Mouse (Mus musculus) liver, postnatal 0 days (tissue): ENCODE measurements around the gene Ccdc114. TPM values are rescaled to one million over a fixed set of nuclear protein-coding genes. Genes with fewer than 3 reads are reported as not detected.

ENCODE experiments used
- ATAC-seq: fragments of 200-750 bp; cut with Nextera tagmentation; 2 replicates; pipeline ENCODE4 v1.8.0; 2017; ENCODE audit warnings: mild to moderate bottlenecking, moderate library complexity
- DNase-seq: peaks from one replicate; pipeline ENCODE4 v3.0.0-alpha.2; 2016
- H3K27ac ChIP-seq: fragments of 300-500 bp; sonication (generic); 2 replicates; pipeline ENCODE4 v1.5.1; 2014; ENCODE audit warnings: antibody characterized with exemption, moderate library complexity, mild to moderate bottlenecking, low read depth
- H3K27me3 ChIP-seq: fragments of 300-500 bp; sonication (generic); 2 replicates; pipeline ENCODE4 v1.6.1; 2014; ENCODE audit warnings: low read length, control low read depth, mixed read lengths; ENCODE audit not compliant: insufficient read depth
- H3K36me3 ChIP-seq: fragments of 300-500 bp; sonication (generic); replicated peaks from 2 replicates; pipeline ENCODE4 v1.6.1; 2014; ENCODE audit warnings: mild to moderate bottlenecking, control low read depth, low read length, moderate library complexity, mixed read lengths; ENCODE audit not compliant: insufficient read depth
- H3K4me1 ChIP-seq: fragments of 300-500 bp; sonication (generic); 2 replicates; pipeline ENCODE4 v1.6.1; 2014; ENCODE audit warnings: antibody characterized with exemption, mild to moderate bottlenecking, control low read depth; ENCODE audit not compliant: insufficient read depth
- H3K4me2 ChIP-seq: fragments of 300-500 bp; sonication (generic); 2 replicates; pipeline ENCODE4 v1.6.1; 2014; ENCODE audit warnings: low read depth, mild to moderate bottlenecking, low read length, moderate library complexity, mixed read lengths
- H3K4me3 ChIP-seq: fragments of 300-500 bp; sonication (generic); 2 replicates; pipeline ENCODE4 v1.5.1; 2014; ENCODE audit warnings: low read depth, low read length
- H3K9ac ChIP-seq: fragments of 300-500 bp; sonication (generic); replicated peaks from 2 replicates; pipeline ENCODE4 v1.6.1; 2014; ENCODE audit warnings: mild to moderate bottlenecking, moderate library complexity
- H3K9me3 ChIP-seq: fragments of 300-500 bp; sonication (generic); 2 replicates; pipeline ENCODE4 v1.6.1; 2016; ENCODE audit warnings: mild to moderate bottlenecking, control low read depth, low read length, mixed read lengths
- CTCF ChIP-seq: sonication (generic); IDR thresholded peaks from 2 replicates; pipeline ENCODE4 v1.5.1; 2016; ENCODE audit warnings: antibody characterized with exemption, low read depth
- EP300 ChIP-seq: IDR thresholded peaks from 2 replicates; pipeline ENCODE4 v1.6.1; 2016; ENCODE audit warnings: antibody characterized with exemption, low read depth, mild to moderate bottlenecking
- WGBS: fragments of 180-500 bp; shearing (Covaris S2); extraction: QIAGEN DNeasy Blood & Tissue Kit; methylation state at CpG from one replicate; pipeline ENCODE4 v1.1.7; 2014; ENCODE audit not compliant: insufficient replicate concordance; 5-methylcytosine and 5-hydroxymethylcytosine counted together
- polyA plus RNA-seq: library from polyadenylated mRNA; unstranded; fragments of >200 nt; fragmentation: Nextera tagmentation; extraction: Ambion mirVana; gene quantifications from 2 replicates; pipeline ENCODE4 v1.2.1, GENCODE M21; 2015

Ccdc114 gene
- polyA plus RNA-seq, 1 experiment from 2014 or later: 1.2 TPM

DNA sequence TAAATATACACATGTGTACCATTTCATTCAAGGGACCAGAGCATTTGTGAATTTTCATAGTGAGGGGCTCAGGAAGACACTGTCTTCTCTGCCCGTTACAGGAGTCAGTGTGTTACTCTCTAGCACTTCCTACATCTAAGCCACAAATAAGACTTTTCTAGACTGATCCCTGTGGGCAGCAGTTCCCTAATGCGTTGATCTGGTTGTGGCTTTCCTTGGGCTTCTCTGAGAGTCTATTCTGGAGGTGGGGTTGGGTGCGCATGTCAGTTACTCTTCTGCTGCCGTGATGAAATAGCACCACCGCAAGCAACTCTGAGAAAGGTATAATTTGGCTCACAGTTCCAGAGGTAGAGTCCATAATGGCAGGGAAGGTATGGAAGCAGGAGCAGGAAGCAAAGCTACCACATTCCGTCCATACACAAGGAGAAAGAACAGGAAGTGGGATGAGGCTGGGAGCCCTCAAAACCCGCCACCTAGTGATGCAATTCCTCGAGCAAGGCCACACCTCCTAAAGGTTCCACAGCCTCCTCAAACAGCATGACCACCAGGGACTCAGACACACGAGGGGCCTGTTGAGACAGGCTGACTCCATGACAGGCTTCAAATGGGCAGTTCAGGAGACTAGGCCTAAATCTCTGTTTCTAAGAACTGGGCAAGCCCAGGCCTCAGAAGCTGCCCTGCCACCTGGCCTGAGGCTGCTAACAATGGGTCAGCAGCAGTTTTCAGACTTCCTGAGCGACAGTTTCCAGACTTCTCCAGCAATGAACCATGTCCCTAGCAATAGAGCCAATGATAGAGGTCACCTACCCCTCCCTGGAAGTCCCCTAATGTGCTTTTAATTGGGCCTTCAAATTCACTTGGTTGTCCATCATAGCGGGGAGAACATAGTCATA, 48.2 kb downstream of the Ccdc114 start:
- WGBS: 56% methylated on average over 11 of the region's 11 CpGs
- no peak for ATAC-seq
- Histone ChIP-seq H3K27ac (no peak overlapping the region), H3K4me1 (0 out of 2 replicates have a peak, but pooled peaks cover 2% of the 10 kb centered on the region), H3K36me3 (no peaks in the 10 kb centered on the region), H3K9me3 (no peaks in the 10 kb centered on the region), H3K4me3 (no peak overlapping the region), H3K27me3 (no peaks in the 10 kb centered on the region), H3K4me2 (no peak overlapping the region), H3K9ac (no peak overlapping the region)
- no peak for DNase-seq
- no peak for TF ChIP-seq EP300
- TF ChIP-seq CTCF: no peak

DNA sequence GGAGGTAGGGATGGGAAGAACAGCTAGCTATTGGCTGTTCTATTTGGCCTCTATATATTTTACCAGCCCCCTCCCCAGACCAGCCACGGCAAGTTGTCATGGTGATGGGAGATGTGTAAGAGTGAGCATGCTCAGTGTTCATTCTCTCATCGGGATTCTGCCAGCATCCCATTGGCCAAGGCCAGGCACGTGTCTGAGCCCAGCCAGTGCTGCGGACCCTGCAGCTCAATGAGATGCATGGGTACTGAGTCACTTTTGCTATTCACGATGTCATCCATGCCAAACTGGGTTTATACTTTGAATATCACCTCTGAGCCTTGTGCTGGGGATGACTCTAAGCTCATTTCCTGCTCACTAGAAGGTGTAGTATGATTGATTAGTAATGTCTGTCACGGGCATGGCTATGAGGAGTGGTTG, 49.4 kb downstream of the Ccdc114 start:
- ATAC-seq: no peak
- no peaks in the 10 kb centered on the region for H3K9me3 ChIP-seq
- 77% methylated on average over 6 of the region's 6 CpGs for WGBS

DNA sequence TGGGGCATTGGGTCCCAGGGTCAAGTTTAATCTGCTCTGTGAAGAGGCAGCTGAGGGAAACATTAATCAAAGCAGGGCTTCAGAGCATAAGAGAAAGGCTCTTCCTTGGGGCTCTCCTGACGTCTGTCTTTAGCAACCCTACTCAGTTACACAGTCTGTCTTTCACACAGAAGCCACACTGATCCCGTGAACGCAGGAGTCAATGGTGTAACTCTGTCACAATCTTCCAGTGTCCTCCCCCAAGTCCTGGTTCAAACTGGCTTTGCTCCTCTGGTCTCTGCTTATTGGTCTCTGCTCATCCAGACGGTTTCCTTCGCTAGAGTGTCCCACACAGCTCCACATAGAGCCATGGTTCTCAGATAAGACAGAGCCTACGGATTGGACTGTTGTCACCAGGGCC, 50.2 kb downstream of the Ccdc114 start:
- Histone ChIP-seq H3K36me3 (no peaks in the 10 kb centered on the region), H3K9ac (no peak overlapping the region), H3K27me3 (no peaks in the 10 kb centered on the region), H3K4me2 (no peak overlapping the region), H3K9me3 (no peaks in the 10 kb centered on the region), H3K4me3 (no peak overlapping the region), H3K4me1 (no peaks in the 10 kb centered on the region), H3K27ac (no peak overlapping the region)
- 30% methylated on average over 6 of the region's 6 CpGs for WGBS
- ATAC-seq (peak; percentile 66), DNase-seq (no peak)
- TF ChIP-seq EP300 (no peak), CTCF (no peak)

More for the DNA sequence above, 49.4 kb downstream of the Ccdc114 start:
- no peak for DNase-seq
- TF ChIP-seq EP300 (no peak), CTCF (no peak)
- H3K27me3 ChIP-seq: no peaks in the 10 kb centered on the region
- 0 out of 2 replicates have a peak, but pooled peaks cover 2% of the 10 kb centered on the region for H3K4me1 ChIP-seq
- H3K9ac ChIP-seq: no peak overlapping the region
- H3K27ac ChIP-seq: no peak overlapping the region
- H3K36me3 ChIP-seq: no peaks in the 10 kb centered on the region
- no peak overlapping the region for H3K4me3 ChIP-seq
- H3K4me2 ChIP-seq: no peak overlapping the region

DNA sequence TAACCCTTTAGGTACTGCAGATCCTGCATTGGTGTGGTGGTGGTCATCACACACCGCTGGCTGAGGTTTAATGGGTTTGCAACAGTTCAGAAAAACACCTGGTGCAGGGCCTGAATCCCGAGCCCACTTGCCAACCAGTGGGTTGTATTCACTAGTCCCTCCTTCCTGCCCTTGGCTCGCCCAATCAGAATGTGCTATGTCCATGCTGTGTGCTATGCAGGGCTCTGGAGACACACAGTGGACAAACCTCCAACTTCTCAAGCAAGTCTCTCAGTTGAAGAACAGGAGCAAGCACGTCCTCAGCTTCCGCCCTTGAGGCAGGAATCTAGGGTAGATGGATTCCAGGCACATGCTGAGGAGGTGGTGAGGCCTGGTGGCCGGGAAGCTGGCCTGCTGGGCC, 50.6 kb downstream of the Ccdc114 start:
- H3K4me1 ChIP-seq: no peaks in the 10 kb centered on the region
- no peak for ATAC-seq

DNA sequence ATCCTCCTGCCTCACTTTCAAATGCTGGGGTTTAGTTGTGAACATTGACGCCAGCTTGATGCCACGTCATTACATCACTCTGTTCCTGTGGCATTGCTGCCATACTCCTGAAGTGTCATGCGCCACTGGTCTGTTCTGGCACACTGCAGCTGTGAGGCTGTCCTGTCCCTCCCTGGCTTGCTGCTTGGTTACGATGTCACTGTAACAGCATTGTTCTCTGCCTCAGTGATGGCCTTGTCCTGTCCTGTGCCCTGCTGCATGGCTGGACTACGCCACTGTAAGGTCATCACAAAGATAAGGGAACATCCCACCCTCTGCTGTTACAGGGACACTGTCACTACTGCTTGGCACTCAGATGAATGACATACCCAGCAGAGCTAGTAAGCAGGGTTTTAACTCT, 57.7 kb downstream of the Ccdc114 start:
- DNase-seq: no peak
- TF ChIP-seq EP300 (no peak), CTCF (no peak)
- H3K4me1 ChIP-seq: no peaks in the 10 kb centered on the region
- no peak overlapping the region for H3K4me3 ChIP-seq
- 74% methylated on average over 5 of the region's 5 CpGs for WGBS
- no peak for ATAC-seq
- H3K9me3 ChIP-seq: no peaks in the 10 kb centered on the region
- 0 out of 2 replicates have a peak, but pooled peaks cover 8% of the 10 kb centered on the region for H3K36me3 ChIP-seq
- no peak overlapping the region for H3K9ac ChIP-seq
- H3K27ac ChIP-seq: no peak overlapping the region
- H3K27me3 ChIP-seq: no peaks in the 10 kb centered on the region
- no peak overlapping the region for H3K4me2 ChIP-seq

More for the DNA sequence above, 50.6 kb downstream of the Ccdc114 start:
- Histone ChIP-seq H3K27ac (no peak overlapping the region), H3K36me3 (no peaks in the 10 kb centered on the region), H3K4me3 (no peak overlapping the region), H3K9me3 (no peaks in the 10 kb centered on the region), H3K27me3 (no peaks in the 10 kb centered on the region), H3K4me2 (no peak overlapping the region), H3K9ac (no peak overlapping the region)
- 58% methylated on average over 6 of the region's 6 CpGs for WGBS
- DNase-seq: no peak
- no peak for TF ChIP-seq CTCF
- no peak for TF ChIP-seq EP300

DNA sequence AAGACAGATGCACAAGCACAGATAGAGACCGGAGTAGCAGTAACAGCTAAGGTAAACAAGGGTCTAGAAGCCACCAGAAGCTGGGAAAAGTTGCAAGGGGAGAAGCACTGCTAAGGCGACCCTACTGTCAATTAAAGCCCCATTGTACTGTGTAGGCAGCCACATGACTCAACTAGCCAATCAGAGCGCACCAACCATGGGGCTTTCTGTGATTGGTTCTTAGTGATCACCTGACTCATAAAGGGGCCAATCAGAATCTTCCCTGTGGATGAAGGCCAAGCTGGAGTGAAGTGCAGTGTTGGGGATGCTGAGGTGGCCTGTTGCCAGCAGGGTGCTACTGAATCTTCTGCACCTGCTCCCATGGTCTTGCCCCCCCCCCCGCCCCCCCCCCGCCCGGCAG, 63.0 kb downstream of the Ccdc114 start:
- Histone ChIP-seq H3K4me3 (no peak overlapping the region), H3K4me1 (no peaks in the 10 kb centered on the region), H3K27me3 (no peaks in the 10 kb centered on the region), H3K4me2 (no peak overlapping the region), H3K36me3 (peaks cover 15% of the 10 kb centered on the region; the same call in 1 of the 2 replicates), H3K9ac (no peak overlapping the region), H3K27ac (no peak overlapping the region), H3K9me3 (no peaks in the 10 kb centered on the region)
- WGBS: 70% methylated on average over 5 of the region's 6 CpGs
- DNase-seq (no peak), ATAC-seq (peak; percentile 33; the same call in 1 of the 2 replicates)
- TF ChIP-seq CTCF: no peak
- no peak for TF ChIP-seq EP300
